Mouse (Mus musculus): ENCODE data around the gene Akna.

DNA sequence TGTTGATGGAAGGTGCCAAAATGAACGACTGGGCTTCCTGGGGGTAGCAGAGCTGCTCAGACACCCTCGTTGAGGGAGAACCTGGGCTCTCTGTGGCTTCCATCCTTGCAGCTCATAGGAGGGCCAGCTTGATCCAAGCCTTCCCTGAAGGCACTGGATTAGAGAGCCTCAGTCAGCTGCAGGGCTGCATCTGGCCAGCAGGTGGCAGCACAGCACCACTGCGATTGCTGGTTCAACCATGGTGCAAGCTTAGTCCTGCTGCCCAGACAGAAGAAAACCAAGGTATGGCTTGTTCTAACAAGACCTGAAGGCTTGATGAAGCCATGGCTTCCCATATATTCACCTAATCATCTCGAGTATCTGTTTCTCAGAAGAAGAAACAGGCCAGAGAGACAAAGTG, 34.6 kb downstream of the Akna start:
- TF ChIP-seq POLR2A (IDR thresholded peaks at IDR 0.05; ENCODE audit: low read depth, low read length) (no peak), CTCF (conservative IDR thresholded peaks at IDR 0.05 in 1 of 2, IDR thresholded peaks at IDR 0.05 in 1 of 2; ENCODE audit: low read depth in 2 of 2, low read length in 2 of 2) (peak; percentile 94 to 97), EP300 (IDR thresholded peaks at IDR 0.05; ENCODE audit: low read length) (no peak), ZC3H11A (IDR thresholded peaks at IDR 0.05; ENCODE audit: low read depth, low read length) (peak; percentile 59; the same call in 1 of the 2 replicates), E2F4 (IDR thresholded peaks at IDR 0.05; ENCODE audit: insufficient replicate concordance, low read depth, low read length) (no peak), NRF1 (IDR thresholded peaks at IDR 0.05; ENCODE audit: low read depth, low read length) (0 out of 2 replicates have a peak, but pooled peaks have one; percentile 14), MAZ (IDR thresholded peaks at IDR 0.05; ENCODE audit: low read depth, low read length) (no peak), TCF12 (IDR thresholded peaks at IDR 0.05; ENCODE audit: low read depth, low read length) (no peak), USF1 (IDR thresholded peaks at IDR 0.05; ENCODE audit: low read depth, low read length) (no peak)

All from CH12.LX (cell line).